Mouse (Mus musculus) forebrain, embryonic 10.5 days (tissue): ENCODE measurements around the gene Os9. TPM values are rescaled to one million over a fixed set of nuclear protein-coding genes. Genes with fewer than 3 reads are reported as not detected.
"Not testable (repeated sequence)": the region's sequence is repeated elsewhere in the genome, so short reads cannot be mapped to it uniquely, and the experiment has no call there.

Experiments used
- DNase-seq: peaks from one replicate; pipeline ENCODE4 v3.0.0-alpha.2; 2017; ENCODE audit warnings: low spot score; ENCODE audit errors: extremely low spot score
- H3K27ac ChIP-seq: fragments of 300-500 bp; sonication (generic); 2 replicates; pipeline ENCODE4 v1.5.1; 2016; ENCODE audit warnings: mild to moderate bottlenecking
- H3K27me3 ChIP-seq: fragments of 300-500 bp; sonication (generic); 2 replicates; pipeline ENCODE4 v1.6.1; 2016; ENCODE audit warnings: mild to moderate bottlenecking; ENCODE audit not compliant: poor library complexity, severe bottlenecking
- H3K36me3 ChIP-seq: fragments of 300-500 bp; sonication (generic); replicated peaks from 2 replicates; pipeline ENCODE4 v1.6.1; 2016; ENCODE audit warnings: mild to moderate bottlenecking, moderate library complexity
- H3K4me1 ChIP-seq: fragments of 300-500 bp; sonication (generic); 2 replicates; pipeline ENCODE4 v1.6.1; 2016
- H3K4me3 ChIP-seq: fragments of 300-500 bp; sonication (generic); 2 replicates; pipeline ENCODE4 v1.5.1; 2016; ENCODE audit warnings: mild to moderate bottlenecking, moderate library complexity
- H3K9me3 ChIP-seq: fragments of 300-500 bp; sonication (generic); 2 replicates; pipeline ENCODE4 v1.6.1; 2016; ENCODE audit warnings: mild to moderate bottlenecking, moderate library complexity
- WGBS: fragments of 180-500 bp; shearing (Covaris S2); methylation state at CpG from one replicate; pipeline ENCODE4 v1.1.7; 2016; 5-methylcytosine and 5-hydroxymethylcytosine counted together
- polyA plus RNA-seq: library from polyadenylated mRNA; unstranded; fragments of >200 nt; fragmentation: Nextera tagmentation; extraction: Ambion mirVana; gene quantifications from 2 replicates; pipeline ENCODE4 v1.2.1, GENCODE M21; 2016

The Os9 gene
- polyA plus RNA-seq, 1 experiment from 2014 or later = 54.2 TPM

DNA sequence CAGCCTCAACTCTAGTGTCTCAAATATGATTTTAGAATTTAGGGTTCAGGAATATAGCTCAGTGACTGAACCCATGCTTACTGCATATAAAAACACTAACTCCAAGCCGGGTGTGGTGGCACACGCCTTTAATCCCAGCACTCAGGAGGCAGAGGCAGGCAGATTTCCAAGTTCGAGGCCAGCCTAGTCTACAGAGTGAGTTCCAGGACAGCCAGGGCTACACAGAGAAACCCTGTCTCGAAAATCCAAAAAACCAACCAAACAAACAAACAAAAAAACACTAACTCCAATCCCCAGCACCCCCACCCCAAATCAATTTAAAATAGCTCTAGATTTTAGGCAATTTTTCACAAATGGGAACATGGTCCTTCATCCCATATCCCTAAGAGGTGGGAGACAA is 58.8 kb downstream of the Os9 start:
- not testable (repeated sequence) for DNase-seq, H3K9me3 ChIP-seq, H3K27ac ChIP-seq, H3K4me3 ChIP-seq
- 85% methylated on average over 4 of the region's 4 CpGs for WGBS
- Histone ChIP-seq H3K27me3 (peaks cover 42% of the 10 kb centered on the region), H3K36me3 (peaks cover 36% of the 10 kb centered on the region), H3K4me1 (peaks cover 72% of the 10 kb centered on the region)

DNA sequence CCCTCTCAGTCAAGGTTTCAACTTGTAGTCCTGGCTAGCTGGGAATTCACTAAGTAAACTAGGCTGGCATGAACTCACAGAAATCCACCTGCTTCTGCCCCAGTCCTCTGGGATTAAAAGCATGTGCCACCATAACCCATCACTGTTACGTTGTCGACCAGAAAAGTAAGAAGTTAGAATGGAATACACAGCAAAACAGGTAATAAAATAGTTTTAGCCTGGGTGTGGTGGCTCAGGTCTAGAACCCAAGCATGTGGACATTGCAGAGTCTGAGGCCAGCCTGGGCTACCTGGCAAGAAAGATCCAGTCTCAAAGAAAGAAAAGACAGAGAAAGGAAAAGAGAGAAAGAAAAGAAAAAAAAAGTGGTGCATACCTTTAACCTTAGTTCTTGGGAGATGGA is 59.4 kb downstream of the Os9 start:
- Histone ChIP-seq H3K36me3 (peaks cover 36% of the 10 kb centered on the region), H3K4me1 (peaks cover 68% of the 10 kb centered on the region), H3K4me3 (peak overlapping the region; percentile 97; the same call in 1 of the 2 replicates), H3K9me3 (no peaks in the 10 kb centered on the region), H3K27ac (0 out of 2 replicates have a peak overlapping the region, but pooled peaks have one; percentile 65), H3K27me3 (peaks cover 42% of the 10 kb centered on the region)
- DNase-seq = no peak
- WGBS = 77% methylated on average over 2 of the region's 2 CpGs

DNA sequence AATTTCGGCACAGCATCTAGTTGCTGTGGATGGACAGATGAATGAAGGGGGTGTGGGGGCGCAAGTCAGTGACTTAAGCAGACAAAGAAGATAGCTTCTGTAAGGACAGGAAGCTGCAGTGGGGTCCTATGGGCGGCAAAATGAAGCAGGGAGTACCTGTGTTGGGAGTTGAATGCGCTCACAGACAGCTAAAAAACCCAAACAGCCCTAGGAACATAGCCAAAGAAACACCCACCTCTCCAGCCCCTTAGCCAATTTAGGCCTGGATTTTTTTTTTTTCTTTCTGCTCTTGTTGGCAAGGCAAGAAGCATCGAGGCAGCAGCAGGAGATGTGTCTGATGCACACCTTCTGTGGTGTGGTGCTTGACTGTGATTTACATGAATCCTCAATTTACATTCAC is 59.8 kb downstream of the Os9 start:
- DNase-seq = no peak
- Histone ChIP-seq H3K27ac (peak overlapping the region; percentile 65), H3K4me3 (peak overlapping the region; percentile 97), H3K27me3 (peaks cover 42% of the 10 kb centered on the region), H3K36me3 (peaks cover 36% of the 10 kb centered on the region), H3K4me1 (peaks cover 66% of the 10 kb centered on the region), H3K9me3 (no peaks in the 10 kb centered on the region)
- 29% methylated on average over 5 of the region's 5 CpGs for WGBS

DNA sequence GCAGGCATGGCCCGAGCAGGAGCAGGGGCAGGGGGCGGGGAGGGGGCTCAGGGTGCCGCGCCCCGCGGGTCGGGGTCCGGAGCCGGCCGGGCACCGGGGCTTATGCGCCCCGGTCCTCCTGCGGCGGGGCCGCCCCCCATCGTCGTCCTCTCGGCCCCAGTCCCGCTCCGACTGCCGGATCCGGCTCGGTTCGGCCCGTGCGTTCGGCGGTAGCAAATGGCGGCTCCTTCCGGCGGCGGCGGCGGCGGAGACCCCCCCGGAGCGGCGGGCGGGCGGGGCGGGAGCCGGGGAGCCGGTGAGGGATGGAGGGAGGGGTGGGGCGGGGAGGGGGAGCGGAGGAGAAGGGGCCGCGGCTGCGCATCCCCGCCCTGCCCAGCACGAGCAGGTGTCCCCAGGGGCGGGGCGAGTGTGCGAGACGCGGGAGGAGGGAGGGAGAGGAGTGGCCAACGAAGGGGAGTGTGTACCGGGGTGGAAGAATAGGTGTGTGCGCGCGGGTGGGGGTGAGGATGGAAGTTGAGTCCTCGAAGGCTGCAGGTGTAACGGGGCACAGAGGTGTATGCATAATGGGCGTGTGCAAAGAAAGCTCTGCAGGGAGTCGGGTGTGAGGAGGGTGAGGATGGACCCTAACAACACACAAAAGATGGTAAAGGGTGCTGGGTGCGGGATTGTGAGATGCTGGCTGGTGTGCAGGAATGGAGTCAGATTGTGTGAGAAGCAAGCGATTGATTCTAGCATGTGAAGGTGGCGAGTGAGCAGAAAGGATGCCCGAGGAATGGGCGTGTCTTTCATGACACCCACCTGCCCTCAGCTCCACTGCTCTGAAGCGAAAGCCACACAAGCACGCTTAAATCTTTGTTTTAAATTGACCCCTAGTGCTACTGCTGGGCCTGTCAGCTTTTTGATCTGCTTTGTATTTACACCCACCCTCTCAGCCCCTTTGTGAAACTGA is 60.7 kb downstream of the Os9 start, which contains the start of gene March9:
TSS of gene March9 (minus strand) at position 217 of the 949 bp plus-strand sequence.
- peak within 1 kb of the TSS; percentile 97 for H3K4me3 ChIP-seq
- peak within 1 kb of the TSS; percentile 96 for H3K27ac ChIP-seq
- peaks cover 36% of the 10 kb centered on the region for H3K36me3 ChIP-seq
- H3K4me1 ChIP-seq = peaks cover 58% of the 10 kb centered on the region
- WGBS = under 1% methylated on average over 61 of the region's 72 CpGs
- peaks cover 42% of the 10 kb centered on the region for H3K27me3 ChIP-seq
- peak; percentile 72 for DNase-seq
- H3K9me3 ChIP-seq = no peaks in the 10 kb centered on the region

DNA sequence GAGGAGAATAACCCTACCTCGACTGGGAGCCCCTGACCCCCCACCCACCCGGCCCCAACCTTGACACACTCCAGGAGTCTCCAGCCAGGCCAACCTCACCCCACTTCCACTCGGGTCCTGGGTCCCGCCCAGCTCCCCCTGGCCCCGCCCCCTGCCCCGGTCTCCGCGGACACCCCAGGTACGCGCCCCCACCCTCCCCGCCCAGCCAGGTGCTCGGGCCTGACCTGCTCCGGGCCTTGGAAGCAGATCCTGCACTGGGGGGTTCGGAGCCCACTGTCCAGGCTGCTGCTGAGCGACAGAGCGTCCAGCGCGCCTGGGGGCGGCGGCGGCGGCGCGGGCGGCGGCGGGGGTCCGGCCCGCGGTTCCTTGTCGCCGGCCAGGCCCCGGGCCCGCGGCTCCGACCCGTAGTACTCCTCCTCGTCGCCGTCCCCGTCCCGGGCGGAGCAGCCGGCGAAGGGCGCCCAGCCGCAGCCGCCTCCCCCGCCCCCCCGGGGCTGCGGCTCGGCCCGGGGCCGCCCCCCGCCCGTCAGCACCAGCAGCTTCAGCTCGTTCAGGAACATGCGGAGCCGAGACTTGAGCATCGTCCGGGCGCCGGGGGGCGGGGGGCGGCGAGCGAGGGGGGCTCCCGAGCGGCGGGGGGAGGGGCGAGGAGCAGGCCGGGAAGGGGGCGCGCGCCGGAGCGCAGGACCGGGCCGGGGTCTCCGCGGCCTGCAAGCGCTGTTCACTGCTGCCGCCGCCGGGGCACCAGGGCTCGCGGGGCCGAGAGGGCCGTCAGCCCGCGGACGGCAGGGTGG is 61.6 kb downstream of the Os9 start:
- H3K27me3 ChIP-seq = peaks cover 42% of the 10 kb centered on the region
- H3K27ac ChIP-seq = peak overlapping the region; percentile 96
- 1% methylated on average over 76 of the region's 92 CpGs for whole genome bisulfite sequencing
- DNase-seq = peak; percentile 52
- peaks cover 36% of the 10 kb centered on the region for H3K36me3 ChIP-seq
- H3K4me3 ChIP-seq = peak overlapping the region; percentile 97
- peaks cover 49% of the 10 kb centered on the region for H3K4me1 ChIP-seq
- no peaks in the 10 kb centered on the region for H3K9me3 ChIP-seq

DNA sequence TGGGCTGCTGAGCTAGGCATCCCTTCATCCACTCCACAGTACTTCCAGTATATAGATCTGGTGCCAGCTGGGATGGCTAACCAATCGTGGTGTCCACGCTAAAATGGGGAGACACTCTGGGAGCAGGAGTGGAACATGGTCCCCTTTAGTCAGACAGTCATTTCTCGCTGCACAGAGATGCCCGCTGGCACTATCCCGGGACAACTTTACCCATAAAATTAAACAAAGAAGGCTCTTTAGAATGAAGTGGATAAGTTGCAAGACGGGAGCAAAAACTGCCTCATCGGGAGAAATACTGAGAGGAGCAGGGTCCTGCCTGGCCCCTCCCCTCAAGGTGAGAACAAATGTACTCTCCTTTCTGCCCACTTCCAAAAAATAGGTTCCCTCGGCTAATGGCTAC is 62.2 kb downstream of the Os9 start:
- 11% methylated on average over 8 of the region's 8 CpGs for WGBS
- peaks cover 47% of the 10 kb centered on the region for H3K4me1 ChIP-seq
- peaks cover 42% of the 10 kb centered on the region for H3K27me3 ChIP-seq
- peaks cover 40% of the 10 kb centered on the region for H3K36me3 ChIP-seq
- DNase-seq = no peak
- H3K27ac ChIP-seq = peak overlapping the region; percentile 96; the same call in 1 of the 2 replicates
- H3K4me3 ChIP-seq = peak overlapping the region; percentile 97
- H3K9me3 ChIP-seq = no peaks in the 10 kb centered on the region

DNA sequence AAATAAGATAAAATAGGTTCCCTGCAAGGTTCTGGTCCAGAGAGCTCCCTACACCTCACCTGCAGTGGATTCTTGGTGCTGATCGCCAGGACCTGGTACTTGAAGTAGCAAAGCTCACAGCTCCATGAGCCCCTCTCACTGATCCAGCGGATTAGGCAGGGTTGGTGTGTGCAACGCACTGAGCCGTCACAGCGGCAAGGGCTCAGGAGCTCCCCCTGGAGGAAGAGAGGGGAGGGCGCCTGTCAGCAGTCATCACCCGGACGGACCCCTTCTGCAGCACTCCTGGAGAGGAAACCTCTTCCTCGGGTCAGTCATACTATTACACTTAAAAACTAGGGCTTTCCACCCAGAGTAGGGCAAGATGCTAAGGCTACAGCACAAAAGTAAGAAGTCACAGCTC is 62.8 kb downstream of the Os9 start:
- Histone ChIP-seq H3K27me3 (peaks cover 42% of the 10 kb centered on the region), H3K36me3 (peaks cover 42% of the 10 kb centered on the region), H3K4me3 (peak overlapping the region; percentile 97), H3K4me1 (peaks cover 47% of the 10 kb centered on the region), H3K27ac (peak overlapping the region; percentile 2; the same call in 1 of the 2 replicates), H3K9me3 (no peaks in the 10 kb centered on the region)
- DNase-seq = peak; percentile 83
- 2% methylated on average over 9 of the region's 9 CpGs for WGBS

DNA sequence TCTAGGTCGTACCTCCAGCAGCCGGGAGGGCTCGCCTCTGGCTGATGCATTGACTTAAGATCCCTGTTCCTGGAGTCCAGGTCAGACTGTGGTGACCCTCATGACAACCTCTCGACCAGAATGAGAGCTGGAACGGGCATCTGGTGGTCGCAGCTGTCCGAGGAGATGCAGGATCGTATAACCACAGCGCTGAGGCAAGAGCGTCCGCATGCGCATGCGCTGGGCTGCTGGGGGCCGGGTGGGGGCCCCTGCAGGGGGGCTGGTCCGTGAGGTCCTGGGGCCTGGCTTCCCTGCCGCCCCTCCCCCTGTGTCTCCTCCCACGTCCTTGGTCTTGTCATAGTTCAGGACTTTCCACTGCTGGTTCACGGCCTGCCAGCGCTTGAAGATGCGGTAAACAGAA is 64.4 kb downstream of the Os9 start:
- no peaks in the 10 kb centered on the region for H3K9me3 ChIP-seq
- H3K27ac ChIP-seq = no peak overlapping the region
- H3K27me3 ChIP-seq = peaks cover 48% of the 10 kb centered on the region
- peaks cover 37% of the 10 kb centered on the region for H3K4me1 ChIP-seq
- peaks cover 45% of the 10 kb centered on the region for H3K36me3 ChIP-seq
- WGBS = 92% methylated on average over 20 of the region's 20 CpGs
- no peak for DNase-seq
- H3K4me3 ChIP-seq = no peak overlapping the region

DNA sequence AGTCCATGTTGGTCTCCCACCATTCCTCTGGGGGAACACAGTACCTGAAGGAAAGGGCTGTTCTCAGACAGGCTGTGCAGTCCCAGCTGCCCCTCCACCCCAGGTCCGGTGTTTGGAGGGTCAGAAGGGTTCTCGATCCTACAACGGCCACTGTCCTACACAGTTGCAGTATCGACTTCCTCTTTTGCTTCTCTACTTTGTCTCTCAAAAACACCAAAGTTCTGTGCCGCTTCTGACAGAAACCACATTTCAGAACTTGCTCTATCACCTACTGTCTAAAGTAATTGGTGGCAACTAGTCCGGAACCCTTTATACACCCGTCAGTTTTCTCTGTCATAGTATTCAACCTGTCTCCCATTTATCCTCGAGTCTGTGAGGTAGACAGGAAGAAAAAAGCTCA is 65.5 kb downstream of the Os9 start:
- H3K27me3 ChIP-seq = peaks cover 48% of the 10 kb centered on the region
- H3K4me1 ChIP-seq = peaks cover 27% of the 10 kb centered on the region
- H3K9me3 ChIP-seq = no peaks in the 10 kb centered on the region
- DNase-seq = no peak
- peaks cover 45% of the 10 kb centered on the region for H3K36me3 ChIP-seq
- H3K27ac ChIP-seq = no peak overlapping the region
- no peak overlapping the region for H3K4me3 ChIP-seq
- WGBS = 95% methylated on average over 8 of the region's 8 CpGs

DNA sequence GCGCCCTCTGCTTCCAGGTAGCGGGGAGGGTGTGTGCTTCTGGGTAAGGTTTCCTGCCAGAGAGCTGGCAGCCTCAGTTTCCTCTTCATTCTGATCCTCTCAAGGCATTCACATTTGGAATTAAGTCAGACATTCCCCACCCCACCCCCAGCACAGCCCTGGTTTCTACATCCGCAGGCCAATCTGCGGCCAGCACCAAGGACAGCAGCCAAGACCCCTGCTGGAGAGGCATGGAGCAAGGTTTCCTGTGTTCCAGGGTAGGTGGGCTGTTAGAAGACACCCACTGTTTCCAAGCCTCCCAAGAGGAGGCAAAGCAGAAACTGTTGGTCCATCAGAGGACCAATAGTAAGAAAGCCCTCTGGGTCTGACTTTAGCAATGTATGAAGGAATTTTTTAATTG is 66.3 kb downstream of the Os9 start:
- WGBS = 74% methylated on average over 4 of the region's 4 CpGs
- Histone ChIP-seq H3K4me1 (peaks cover 24% of the 10 kb centered on the region), H3K36me3 (peaks cover 45% of the 10 kb centered on the region), H3K27ac (no peak overlapping the region), H3K4me3 (no peak overlapping the region), H3K27me3 (peaks cover 48% of the 10 kb centered on the region), H3K9me3 (no peaks in the 10 kb centered on the region)
- no peak for DNase-seq

DNA sequence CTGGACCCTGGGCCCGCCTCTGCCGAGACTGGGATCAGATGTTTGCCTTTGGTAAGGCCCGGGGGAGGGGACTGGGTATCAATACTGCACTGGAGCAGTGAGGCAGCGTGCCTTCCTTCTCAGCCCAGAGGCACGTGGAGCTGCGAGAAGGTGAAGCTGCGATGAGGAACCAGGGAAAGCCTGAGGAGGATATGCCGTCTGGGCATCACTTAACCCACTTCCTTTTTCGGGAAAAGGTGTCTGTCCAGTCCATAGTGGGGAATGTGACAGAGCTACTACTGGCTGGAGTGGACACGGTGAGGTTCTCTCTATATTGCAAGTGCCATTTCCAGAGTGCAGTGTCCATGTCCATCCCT is 70.8 kb downstream of the Os9 start:
- Histone ChIP-seq H3K4me3 (peak overlapping the region; percentile 39; the same call in 1 of the 2 replicates), H3K27me3 (peaks cover 61% of the 10 kb centered on the region), H3K4me1 (peaks cover 21% of the 10 kb centered on the region), H3K36me3 (peaks cover 41% of the 10 kb centered on the region), H3K27ac (no peak overlapping the region), H3K9me3 (no peaks in the 10 kb centered on the region)
- no peak for DNase-seq
- WGBS = 17% methylated on average over 10 of the region's 10 CpGs

DNA sequence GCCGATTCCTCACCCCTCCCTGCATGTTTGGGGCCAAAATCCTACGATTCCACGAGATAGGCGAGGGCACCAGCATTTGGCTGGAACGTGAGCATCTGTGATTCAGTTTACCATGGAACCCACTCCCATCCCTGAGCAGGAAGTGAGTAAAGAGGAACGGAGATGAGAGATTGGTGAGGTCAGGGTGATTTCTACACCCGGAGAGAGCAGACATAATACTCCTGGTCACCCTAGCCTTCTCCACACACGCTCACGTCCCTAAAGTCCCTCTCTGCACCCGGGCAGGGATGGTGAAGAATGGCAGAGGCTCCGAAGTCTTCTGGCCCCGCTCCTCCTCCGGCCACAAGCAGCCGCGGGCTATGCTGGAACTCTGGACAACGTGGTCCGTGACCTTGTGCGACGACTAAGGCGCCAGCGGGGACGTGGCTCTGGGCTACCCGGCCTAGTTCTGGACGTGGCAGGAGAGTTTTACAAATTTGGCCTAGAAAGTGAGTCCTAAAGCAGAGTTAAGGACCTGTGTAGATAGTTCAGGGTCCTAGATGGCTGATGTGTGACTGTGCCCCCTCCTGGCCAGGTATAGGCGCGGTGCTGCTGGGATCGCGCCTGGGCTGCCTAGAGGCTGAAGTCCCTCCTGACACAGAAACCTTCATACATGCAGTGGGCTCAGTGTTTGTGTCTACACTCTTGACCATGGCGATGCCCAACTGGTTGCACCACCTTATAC is 71.4 kb downstream of the Os9 start:
- peaks cover 21% of the 10 kb centered on the region for H3K4me1 ChIP-seq
- no peak overlapping the region for H3K27ac ChIP-seq
- H3K36me3 ChIP-seq = peaks cover 41% of the 10 kb centered on the region
- DNase-seq = no peak
- peak overlapping the region; percentile 39 for H3K4me3 ChIP-seq
- H3K9me3 ChIP-seq = no peaks in the 10 kb centered on the region
- H3K27me3 ChIP-seq = peaks cover 61% of the 10 kb centered on the region
- WGBS = 3% methylated on average over 29 of the region's 29 CpGs
